ENCODE assay signal across 13 mouse cellular contexts in genomic region chr6:43078750-43079149, GRCm38 (mm10). TPM values are rescaled to one million over a fixed set of nuclear protein-coding genes. Genes with fewer than 3 reads are reported as not detected.
DNase-seq lines count a peak whose midpoint lies in the region; ATAC-seq and TF ChIP-seq lines count a peak whose summit lies in the region.
"Had no signal": no experiment of that assay in that cellular context is flagged by ENCODE, and none has a peak within 500 bp of the region (broad histone marks: within the 10 kb centered on the region; RNA-seq: fewer than 3 reads in every experiment).

No protein-coding gene starts in this region.

- no peak overlapping the region for H3K4me3 ChIP-seq in kidney, postnatal 0 days (replicated peaks; ENCODE audit: low read depth, low read length)
- no peak overlapping the region for H3K4me3 ChIP-seq in stomach, postnatal 0 days (ENCODE audit: low read depth, low read length)
- H3K4me3 ChIP-seq: hindbrain, embryonic 15.5 days; liver, embryonic 13.5 days; neural tube, embryonic 15.5 days had no signal

- DNase-seq in CD4-positive, CD25-positive, alpha-beta regulatory T cell, adult 2 months (ENCODE audit: low read depth, low spot score): peak; percentile 5
- peak; percentile 52 for DNase-seq in kidney, postnatal 0 days (ENCODE audit: low spot score)
- no peak for DNase-seq in kidney, adult 11 months
- peak; percentile 12 for DNase-seq in right cerebral cortex, adult 18-20 months
- DNase-seq in right cerebral cortex, postnatal 25 days: no peak
- DNase-seq in stomach, postnatal 0 days (ENCODE audit: low spot score): no peak
- DNase-seq in B cell, adult 2 months: no peak
- DNase-seq: liver, embryonic 13.5 days; thymus, postnatal 14 days had no signal

- no peak overlapping the region for H3K4me2 ChIP-seq in kidney, postnatal 0 days (ENCODE audit: low read length)
- no peak overlapping the region for H3K4me2 ChIP-seq in stomach, postnatal 0 days (replicated peaks; ENCODE audit: low read depth)
- H3K4me2 ChIP-seq: hindbrain, embryonic 15.5 days; liver, embryonic 13.5 days; neural tube, embryonic 15.5 days had no signal

- 16% methylated on average over 2 of the region's 2 CpGs for WGBS in kidney, postnatal 0 days
- WGBS in stomach, postnatal 0 days: 8% methylated on average over 2 of the region's 2 CpGs

- H3K9ac ChIP-seq in kidney, postnatal 0 days (ENCODE audit: low read depth, low read length): no peak overlapping the region
- no peak overlapping the region for H3K9ac ChIP-seq in stomach, postnatal 0 days (ENCODE audit: low read length)
- H3K9ac ChIP-seq: hindbrain, embryonic 15.5 days; liver, embryonic 13.5 days; neural tube, embryonic 15.5 days had no signal

- no peaks in the 10 kb centered on the region for H3K4me1 ChIP-seq in kidney, postnatal 0 days (replicated peaks; ENCODE audit: insufficient read depth, low read length)
- H3K4me1 ChIP-seq in stomach, postnatal 0 days (replicated peaks; ENCODE audit: control insufficient read depth, insufficient read depth): no peaks in the 10 kb centered on the region
- H3K4me1 ChIP-seq: hindbrain, embryonic 15.5 days; liver, embryonic 13.5 days; neural tube, embryonic 15.5 days had no signal

- H3K27ac ChIP-seq in kidney, postnatal 0 days: no peak overlapping the region
- H3K27ac ChIP-seq in stomach, postnatal 0 days (replicated peaks): no peak overlapping the region
- H3K27ac ChIP-seq: hindbrain, embryonic 15.5 days; liver, embryonic 13.5 days; neural tube, embryonic 15.5 days had no signal

- TF ChIP-seq CTCF in kidney, postnatal 0 days (IDR thresholded peaks at IDR 0.05; ENCODE audit: low read depth): peak; percentile 74
- peak; percentile 75 for TF ChIP-seq CTCF in stomach, postnatal 0 days (IDR thresholded peaks at IDR 0.05; ENCODE audit: low read depth)

- H3K36me3 ChIP-seq in kidney, postnatal 0 days (ENCODE audit: insufficient read depth, low read length): no peaks in the 10 kb centered on the region
- no peaks in the 10 kb centered on the region for H3K36me3 ChIP-seq in stomach, postnatal 0 days (ENCODE audit: control insufficient read depth, insufficient read depth, low read length)
- H3K36me3 ChIP-seq: hindbrain, embryonic 15.5 days; liver, embryonic 13.5 days; neural tube, embryonic 15.5 days had no signal

- H3K9me3 ChIP-seq in kidney, postnatal 0 days (replicated peaks; ENCODE audit: low read length): no peaks in the 10 kb centered on the region
- H3K9me3 ChIP-seq in stomach, postnatal 0 days (ENCODE audit: control insufficient read depth, low read length): no peaks in the 10 kb centered on the region
- H3K9me3 ChIP-seq: hindbrain, embryonic 15.5 days; liver, embryonic 13.5 days; neural tube, embryonic 15.5 days had no signal

- no peaks in the 10 kb centered on the region for H3K27me3 ChIP-seq in kidney, postnatal 0 days (ENCODE audit: insufficient read depth, low read length)
- no peaks in the 10 kb centered on the region for H3K27me3 ChIP-seq in stomach, postnatal 0 days (ENCODE audit: control insufficient read depth, insufficient read depth, low read length)
- H3K27me3 ChIP-seq: hindbrain, embryonic 15.5 days; liver, embryonic 13.5 days; neural tube, embryonic 15.5 days had no signal

- no peak for ATAC-seq in CD4-positive, CD25-positive, alpha-beta regulatory T cell, adult 4 months
- no peak for ATAC-seq in kidney, postnatal 0 days (replicated peaks; ENCODE audit: low FRiP score, low read depth)
- no peak for ATAC-seq in stomach, postnatal 0 days (ENCODE audit: low FRiP score, low TSS enrichment)

- TF ChIP-seq EP300 in stomach, postnatal 0 days (optimal IDR thresholded peaks at IDR 0.05): no peak

RNA-seq across cellular contexts. Expression of gene Olfr441, which starts 27.4 kb away (rescaled TPM):
- not detected for polyA plus RNA-seq in CD4-positive, CD25-positive, alpha-beta regulatory T cell, adult 4 months (2017; shearing (Covaris generic))
- not detected in 2 replicates for polyA plus RNA-seq in kidney, postnatal 0 days (2015; fragmentation: Nextera tagmentation; extraction: Ambion mirVana)
- polyA plus RNA-seq in stomach, postnatal 0 days (2015; fragmentation: Nextera tagmentation; extraction: Ambion mirVana): 0.04 TPM in 1 of 2 replicates, not detected in the other
- polyA plus RNA-seq: forebrain, embryonic 11.5 days; hindbrain, embryonic 15.5 days; liver, embryonic 13.5 days; neural tube, embryonic 15.5 days had no signal

Comparison
In these comparisons a context has a peak if more than half of its experiments do, and no peak if none do; other contexts are left out.
1. DNase-seq: peak in CD4-positive, CD25-positive, alpha-beta regulatory T cell, adult 2 months (single experiment), kidney, postnatal 0 days (single experiment) and right cerebral cortex, adult 18-20 months (single experiment); none in kidney, adult 11 months (single experiment), right cerebral cortex, postnatal 25 days (single experiment), stomach, postnatal 0 days (single experiment) and B cell, adult 2 months (0 of 2).